Mouse (Mus musculus): ENCODE measurements around the gene Ifnar1.
A peak's percentile ranks its signal among the peaks of the same experiment; 100 is the strongest.

Ifnar1 gene

GRCm38 (mm10) chr16:91461066-91461638, 23.9 kb upstream of the Ifnar1 start:
- no peak for DNase-seq (ENCODE audit: extremely low read depth, low read depth)

- no peak for DNase-seq (ENCODE audit: extremely low read depth, low read depth)
These were observed 23.3 kb upstream of the Ifnar1 start for GRCm38 (mm10) chr16:91461773-91462181.

- DNase-seq (ENCODE audit: extremely low read depth, low read depth): no peak
These were observed 22.4 kb upstream of the Ifnar1 start for GRCm38 (mm10) chr16:91462644-91463043.

DNA sequence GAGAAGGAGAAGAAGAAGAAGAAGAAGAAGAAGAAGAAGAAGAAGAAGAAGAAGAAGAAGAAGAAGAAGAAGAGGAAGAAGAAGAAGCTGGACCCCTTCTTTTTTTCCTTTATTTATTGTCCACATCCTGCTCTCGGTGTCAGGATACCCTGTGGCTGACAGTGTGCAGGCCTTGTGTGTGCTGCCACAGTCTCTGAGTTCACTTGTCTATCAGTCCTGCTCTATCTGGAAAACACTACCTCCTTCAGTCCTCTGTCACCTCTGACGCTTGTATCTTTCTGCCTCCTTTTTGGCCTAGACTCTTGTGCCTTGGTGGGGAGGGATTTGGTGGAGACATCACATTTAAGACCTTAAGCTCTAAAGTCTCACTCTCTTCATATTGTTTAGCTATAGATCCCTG, 21.6 kb upstream of the Ifnar1 start:
- no peak for DNase-seq (ENCODE audit: extremely low read depth, low read depth)

DNA sequence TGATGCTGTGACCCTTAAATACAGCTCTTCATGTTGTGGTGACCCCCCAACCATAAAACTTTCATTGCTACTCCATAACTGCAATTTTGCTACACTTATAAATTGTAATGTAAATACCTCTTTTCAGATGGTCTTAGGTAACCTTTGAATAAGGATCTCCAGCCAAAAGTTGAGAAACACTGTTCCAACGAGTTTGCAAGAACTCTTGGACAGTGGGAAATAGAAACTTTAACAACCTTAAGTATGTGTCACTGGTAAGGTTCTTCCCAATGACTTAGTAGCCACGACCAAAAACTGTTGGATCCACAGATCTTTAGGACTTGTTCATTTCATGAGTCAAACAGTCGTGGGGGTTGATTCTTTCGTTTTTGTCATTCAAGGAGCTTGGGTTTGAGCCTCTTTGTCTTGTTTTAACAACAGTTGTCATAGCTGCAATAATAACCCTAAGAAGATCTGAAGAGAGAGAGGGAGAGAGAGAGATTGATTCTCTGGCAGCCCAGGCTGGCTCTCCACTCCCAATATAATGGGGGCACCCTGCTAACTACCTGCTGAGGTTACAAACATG, 21.1 kb upstream of the Ifnar1 start:
- no peak for DNase-seq (ENCODE audit: extremely low read depth, low read depth)

GRCm38 (mm10) chr16:91464594-91465504, 20.2 kb upstream of the Ifnar1 start:
- DNase-seq (ENCODE audit: extremely low read depth, low read depth): peak; percentile 93

DNA sequence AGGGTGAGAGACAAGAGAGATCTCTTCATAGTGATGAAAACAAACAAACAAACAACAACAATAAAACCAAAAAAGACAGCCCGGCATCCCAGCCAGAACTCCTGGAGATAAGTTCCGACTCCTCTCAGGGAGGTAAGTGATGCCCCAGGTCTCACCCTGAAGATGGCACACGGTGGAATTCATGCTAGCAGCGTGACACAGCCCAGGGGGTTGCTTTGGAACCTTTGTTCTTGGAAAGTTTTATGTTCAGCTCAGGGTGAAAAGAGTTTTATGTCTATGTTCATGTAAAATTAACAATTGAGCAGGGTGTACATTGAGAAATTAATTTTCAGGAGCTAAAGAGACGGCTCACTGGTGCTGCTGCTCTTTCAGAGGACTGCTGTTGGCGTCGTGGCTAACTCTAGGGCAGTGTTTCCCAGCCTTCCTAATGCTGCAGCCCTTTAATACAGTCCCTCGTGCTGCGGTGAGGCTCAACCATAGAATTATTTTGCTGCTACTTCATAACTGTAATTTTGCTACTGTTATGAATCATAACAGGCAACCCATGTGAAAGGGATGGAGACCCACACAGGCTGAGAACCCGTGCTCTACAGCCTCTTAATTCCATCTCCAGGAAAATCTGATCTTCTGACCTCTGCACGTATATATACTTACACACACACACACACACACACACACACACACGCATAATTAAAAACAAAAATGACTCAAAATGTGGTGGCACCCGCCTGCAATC, 19.4 kb upstream of the Ifnar1 start:
- DNase-seq (ENCODE audit: extremely low read depth, low read depth): no peak

DNA sequence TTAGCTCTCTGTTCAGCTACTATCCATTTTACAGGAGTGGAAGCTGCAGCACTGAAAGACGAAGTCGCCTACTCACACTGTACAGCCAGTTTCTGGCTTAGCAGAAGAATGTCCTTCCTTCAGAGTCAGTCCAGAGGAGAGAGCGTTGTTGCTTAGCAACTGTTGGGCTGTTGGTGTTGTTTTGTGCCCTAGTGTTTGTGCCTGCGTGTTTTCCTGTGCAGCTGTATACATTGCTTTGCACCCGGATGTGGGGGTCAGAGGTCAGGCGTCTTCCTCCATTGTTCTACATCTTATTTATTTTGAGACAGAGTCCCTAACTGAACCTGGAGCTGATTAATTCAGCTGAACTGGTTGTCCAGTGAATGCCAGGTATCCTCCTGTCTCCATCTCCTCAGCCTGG, 18.5 kb upstream of the Ifnar1 start:
- DNase-seq (ENCODE audit: extremely low read depth, low read depth): no peak

GRCm38 (mm10) chr16:91470470-91470869, 14.6 kb upstream of the Ifnar1 start:
- DNase-seq (ENCODE audit: extremely low read depth, low read depth): no peak

GRCm38 (mm10) chr16:91471481-91471880, 13.6 kb upstream of the Ifnar1 start:
- DNase-seq (ENCODE audit: extremely low read depth, low read depth): no peak

- no peak for DNase-seq (ENCODE audit: extremely low read depth, low read depth)
These were observed 9.3 kb upstream of the Ifnar1 start for GRCm38 (mm10) chr16:91475753-91476152.

DNA sequence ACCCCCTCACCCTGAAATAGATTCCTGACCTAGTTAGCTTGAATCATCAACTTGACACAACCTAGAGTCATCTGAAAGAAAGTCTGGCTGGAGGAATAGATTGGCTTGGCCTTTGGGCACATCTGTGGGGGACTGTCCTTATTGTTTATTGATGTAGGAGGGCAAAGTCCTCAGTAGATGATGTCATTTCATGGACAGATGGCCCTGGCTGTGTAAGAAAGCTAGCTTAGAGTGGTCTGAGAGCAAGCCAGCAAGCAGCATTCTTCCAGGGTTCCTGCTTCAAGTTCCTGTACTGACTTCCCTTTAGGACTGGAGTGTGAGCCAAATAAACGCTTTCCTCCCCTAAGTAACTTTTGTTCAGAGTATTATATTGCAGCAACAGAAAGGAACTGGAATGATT, 7.0 kb upstream of the Ifnar1 start:
- no peak for DNase-seq (ENCODE audit: extremely low read depth, low read depth)

DNA sequence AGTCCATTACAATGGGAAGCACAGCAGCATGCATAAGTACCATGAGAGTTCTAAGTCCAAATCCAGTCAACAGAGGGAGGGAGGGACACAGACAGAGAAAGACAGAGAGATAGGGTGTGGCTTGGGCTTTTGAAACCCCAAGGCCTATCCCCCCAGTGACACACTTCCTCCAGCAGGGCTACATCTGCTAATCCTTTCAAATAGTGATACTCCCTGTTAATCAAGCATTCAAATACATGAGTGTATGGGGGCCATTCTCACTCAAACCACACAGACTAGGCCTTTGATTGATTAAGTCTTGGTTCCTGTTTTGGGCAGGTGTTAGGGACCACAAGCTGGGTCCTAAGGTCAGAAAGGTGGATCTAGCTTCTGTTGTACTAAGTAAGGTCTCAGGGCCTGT, 4.5 kb upstream of the Ifnar1 start:
- no peak for DNase-seq (ENCODE audit: extremely low read depth, low read depth)

GRCm38 (mm10) chr16:91484387-91484786, 651 bp upstream of the Ifnar1 start:
- DNase-seq (ENCODE audit: extremely low read depth, low read depth): no peak

DNA sequence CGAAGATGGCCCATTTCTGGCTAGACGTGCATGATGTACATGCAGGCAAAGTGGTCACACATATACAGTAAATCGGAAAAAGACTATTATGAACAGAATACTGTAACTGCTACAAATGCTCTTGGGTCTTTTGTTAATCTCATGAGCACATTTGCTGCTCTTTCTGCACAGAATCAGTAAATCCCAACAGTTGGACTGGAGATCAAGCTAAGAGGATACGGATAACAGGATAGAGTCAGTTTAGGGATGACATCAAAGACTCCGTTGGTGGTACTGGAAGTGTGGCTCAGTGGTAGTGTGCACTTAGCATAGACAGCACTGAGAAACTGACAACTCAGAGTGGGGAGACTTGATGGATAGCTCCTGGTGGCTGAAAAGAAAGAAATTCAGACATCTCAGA, 803 bp downstream of the Ifnar1 start:
- DNase-seq (ENCODE audit: extremely low read depth, low read depth): no peak

DNA sequence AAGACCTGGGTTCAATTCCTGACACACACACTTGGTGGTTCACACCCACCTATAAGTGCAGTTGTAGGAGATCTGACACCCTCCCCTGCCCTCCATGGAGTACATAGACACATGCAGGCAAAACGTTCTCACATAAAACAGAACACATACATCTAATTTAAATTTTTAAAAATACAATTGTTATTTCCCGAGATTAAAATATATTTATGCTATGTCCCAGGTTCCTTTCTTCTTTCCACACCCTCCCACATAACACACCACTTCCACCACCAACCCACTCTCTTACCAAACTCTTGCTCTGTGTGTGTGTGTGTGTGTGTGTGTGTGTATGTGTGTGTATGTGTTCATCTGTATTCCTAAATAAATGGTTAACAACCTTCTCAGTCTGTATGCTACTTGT, 3.0 kb downstream of the Ifnar1 start:
- no peak for DNase-seq (ENCODE audit: extremely low read depth, low read depth)

- no peak for DNase-seq (ENCODE audit: extremely low read depth, low read depth)
These were observed 5.9 kb downstream of the Ifnar1 start for GRCm38 (mm10) chr16:91490897-91491296.

DNA sequence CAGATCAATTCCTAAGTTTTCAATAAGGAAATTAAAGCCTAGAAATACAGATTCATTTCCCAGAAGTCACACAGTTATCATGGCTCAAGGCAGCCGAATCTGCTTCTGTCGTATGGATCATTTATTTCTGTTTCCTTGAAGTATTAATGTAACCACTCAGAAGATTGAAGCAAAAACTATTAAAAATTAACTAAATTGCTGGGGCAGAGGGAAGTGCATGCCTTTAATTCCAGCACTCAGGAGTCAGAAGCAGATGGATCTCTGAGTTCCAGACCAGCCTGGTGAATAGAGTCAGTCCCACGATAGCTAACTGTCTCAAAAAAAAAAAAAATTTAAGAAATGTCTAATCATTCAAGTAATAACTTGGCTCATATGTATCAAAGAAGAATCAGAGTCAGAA, 6.4 kb downstream of the Ifnar1 start:
- no peak for DNase-seq (ENCODE audit: extremely low read depth, low read depth)

GRCm38 (mm10) chr16:91495501-91495900, 10.5 kb downstream of the Ifnar1 start:
- DNase-seq (ENCODE audit: extremely low read depth, low read depth): no peak

- no peak for DNase-seq (ENCODE audit: extremely low read depth, low read depth)
These were observed 11.2 kb downstream of the Ifnar1 start for GRCm38 (mm10) chr16:91496206-91496605.

GRCm38 (mm10) chr16:91496766-91497165, 11.7 kb downstream of the Ifnar1 start:
- DNase-seq (ENCODE audit: extremely low read depth, low read depth): no peak

GRCm38 (mm10) chr16:91498041-91498440, 13.0 kb downstream of the Ifnar1 start:
- DNase-seq (ENCODE audit: extremely low read depth, low read depth): no peak
